Mouse (Mus musculus): Measurements from ENCODE around the gene Mthfs. TPM values are rescaled to one million over a fixed set of nuclear protein-coding genes. Genes with fewer than 3 reads are reported as not detected.
"Not testable (repeated sequence)": the region's sequence is repeated elsewhere in the genome, so short reads cannot be mapped to it uniquely, and the experiment has no call there.

Mthfs gene
- polyA plus RNA-seq, 1 experiment from 2014 or later = 17.2 TPM

DNA sequence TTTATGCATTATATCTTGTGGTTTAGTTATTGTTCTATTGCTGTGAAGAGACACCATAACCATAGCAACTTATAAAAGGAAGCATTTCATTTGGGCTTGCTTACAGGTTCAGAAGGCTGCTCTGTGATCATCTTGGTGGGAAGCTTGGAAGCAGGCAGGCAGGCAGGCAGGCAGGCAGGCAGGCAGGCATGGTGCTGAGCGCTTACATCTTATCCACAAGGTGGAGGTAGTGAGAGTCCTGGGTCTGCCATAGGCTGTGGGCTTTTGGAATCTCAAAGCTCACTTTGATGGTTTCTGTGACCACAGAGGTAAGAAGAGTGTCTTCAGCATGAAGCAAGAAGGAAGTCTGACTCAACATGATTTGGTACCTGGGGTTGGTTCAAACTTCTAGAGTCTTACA, 2.0 kb downstream of the Mthfs start:
- not testable (repeated sequence) for H3K4me3 ChIP-seq; H3K27ac ChIP-seq (replicated peaks); H3K9me3 ChIP-seq; H3K9ac ChIP-seq; H3K4me2 ChIP-seq; H3K36me3 ChIP-seq; H3K27me3 ChIP-seq; H3K4me1 ChIP-seq (replicated peaks)
- WGBS = 44% methylated on average over 1 of the region's 1 CpGs
- peak; percentile 20; the same call in 1 of the 2 replicates for ATAC-seq (ENCODE audit: low FRiP score, low read depth)

DNA sequence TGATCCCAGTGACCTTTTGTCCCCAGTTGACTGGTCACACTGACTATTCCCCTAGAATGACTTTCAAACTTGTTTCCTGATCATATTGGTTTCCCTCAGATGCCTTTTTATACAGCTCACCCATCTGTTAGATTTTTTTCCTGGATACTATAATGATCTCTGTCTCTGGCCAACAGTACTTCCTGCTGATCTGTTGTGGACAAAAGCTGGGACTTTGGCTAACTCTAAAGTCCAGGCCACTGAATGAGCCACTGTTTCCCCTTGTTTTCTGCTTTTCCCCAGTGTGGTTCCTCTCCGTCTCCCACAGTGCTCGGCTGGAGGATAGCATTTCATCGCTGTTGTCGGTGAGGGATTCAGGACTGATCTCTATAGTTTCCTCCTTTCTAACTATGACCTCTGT, 7.7 kb downstream of the Mthfs start:
- not testable (repeated sequence) for H3K9me3 ChIP-seq; H3K4me3 ChIP-seq; H3K4me2 ChIP-seq; ATAC-seq (ENCODE audit: low FRiP score, low read depth); H3K27me3 ChIP-seq; H3K9ac ChIP-seq; H3K27ac ChIP-seq (replicated peaks); H3K36me3 ChIP-seq; H3K4me1 ChIP-seq (replicated peaks)
- WGBS = 80% methylated on average over 4 of the region's 4 CpGs

DNA sequence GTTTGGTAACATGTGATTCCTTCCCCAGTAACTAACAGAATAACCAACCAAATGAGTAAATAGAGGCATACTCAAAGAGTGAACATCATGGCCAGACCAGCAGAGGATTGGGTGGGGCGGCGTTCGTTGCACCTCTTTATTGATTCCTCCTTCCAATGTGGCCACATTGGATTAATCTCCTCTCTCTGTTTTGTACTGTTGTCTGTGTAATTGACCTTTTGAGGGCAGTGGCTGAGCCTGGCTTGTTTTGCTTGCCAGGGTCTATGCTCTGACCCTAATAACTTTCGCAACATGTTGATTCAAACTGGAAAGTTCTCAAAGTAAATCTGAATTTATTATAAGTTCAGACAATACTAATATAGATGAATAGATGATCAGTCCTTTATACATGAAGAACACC, 9.2 kb downstream of the Mthfs start:
- H3K36me3 ChIP-seq; H3K9ac ChIP-seq; H3K27me3 ChIP-seq; H3K4me3 ChIP-seq; H3K27ac ChIP-seq (replicated peaks); H3K4me1 ChIP-seq (replicated peaks); H3K9me3 ChIP-seq; H3K4me2 ChIP-seq; ATAC-seq (ENCODE audit: low FRiP score, low read depth): not testable (repeated sequence)
- 97% methylated on average over 3 of the region's 4 CpGs for WGBS

DNA sequence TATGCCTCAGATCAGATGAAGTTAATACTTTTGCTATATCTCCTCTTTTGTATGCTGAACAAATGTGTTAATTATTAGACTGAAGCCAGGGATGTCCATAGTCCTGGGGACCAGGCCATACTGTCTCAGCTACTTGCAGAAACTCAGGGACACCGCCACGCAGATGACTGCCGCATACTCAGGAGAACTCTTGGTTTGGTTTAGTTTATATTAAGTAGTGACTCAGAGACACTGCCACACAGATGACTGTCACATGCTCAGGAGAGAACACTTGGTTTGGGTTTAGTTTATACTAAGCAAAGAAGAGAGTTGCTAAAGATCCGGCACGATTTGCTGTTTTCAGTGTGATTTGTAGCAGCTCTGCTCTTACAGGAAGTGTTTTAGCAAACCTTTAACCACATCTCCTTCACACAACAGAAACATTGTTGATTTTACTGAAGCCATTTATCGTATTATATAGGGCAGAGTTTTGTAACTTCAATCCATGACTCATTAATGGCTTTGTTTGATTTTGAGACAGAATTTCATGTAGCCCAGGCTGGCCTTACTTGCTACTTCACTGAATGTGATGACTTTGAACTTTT, 10.3 kb downstream of the Mthfs start:
- not testable (repeated sequence) for H3K27me3 ChIP-seq; H3K4me2 ChIP-seq; H3K4me3 ChIP-seq; H3K27ac ChIP-seq (replicated peaks); H3K9ac ChIP-seq; ATAC-seq (ENCODE audit: low FRiP score, low read depth); H3K9me3 ChIP-seq; H3K4me1 ChIP-seq (replicated peaks); H3K36me3 ChIP-seq
- WGBS = 90% methylated on average over 6 of the region's 6 CpGs

DNA sequence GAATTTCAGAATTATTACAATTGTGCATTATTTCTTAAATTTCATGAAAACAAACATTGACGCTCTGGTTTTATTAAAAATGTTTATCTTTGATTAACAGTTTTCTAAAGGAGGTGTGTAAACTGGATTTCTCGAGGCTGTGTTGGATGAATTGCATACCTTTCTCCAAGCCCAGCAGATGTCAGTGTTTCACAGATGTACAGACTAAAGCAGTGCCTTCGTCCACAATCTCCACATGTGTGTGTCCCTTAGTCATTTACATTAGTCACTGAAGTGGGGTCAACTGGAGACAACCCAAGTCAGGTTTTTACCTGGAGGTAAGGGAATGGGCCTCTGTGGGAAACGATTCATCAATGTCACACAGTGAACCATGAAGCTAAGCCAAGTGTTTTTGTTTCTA, 15.6 kb downstream of the Mthfs start:
- no peak overlapping the region for H3K9ac ChIP-seq
- no peak overlapping the region for H3K4me3 ChIP-seq
- no peak overlapping the region for H3K27ac ChIP-seq (replicated peaks)
- no peaks in the 10 kb centered on the region for H3K36me3 ChIP-seq
- H3K9me3 ChIP-seq = no peaks in the 10 kb centered on the region
- ATAC-seq (ENCODE audit: low FRiP score, low read depth) = peak; percentile 83
- H3K4me1 ChIP-seq (replicated peaks) = no peaks in the 10 kb centered on the region
- H3K27me3 ChIP-seq = no peaks in the 10 kb centered on the region
- WGBS = 54% methylated on average over 4 of the region's 4 CpGs
- H3K4me2 ChIP-seq = no peak overlapping the region

DNA sequence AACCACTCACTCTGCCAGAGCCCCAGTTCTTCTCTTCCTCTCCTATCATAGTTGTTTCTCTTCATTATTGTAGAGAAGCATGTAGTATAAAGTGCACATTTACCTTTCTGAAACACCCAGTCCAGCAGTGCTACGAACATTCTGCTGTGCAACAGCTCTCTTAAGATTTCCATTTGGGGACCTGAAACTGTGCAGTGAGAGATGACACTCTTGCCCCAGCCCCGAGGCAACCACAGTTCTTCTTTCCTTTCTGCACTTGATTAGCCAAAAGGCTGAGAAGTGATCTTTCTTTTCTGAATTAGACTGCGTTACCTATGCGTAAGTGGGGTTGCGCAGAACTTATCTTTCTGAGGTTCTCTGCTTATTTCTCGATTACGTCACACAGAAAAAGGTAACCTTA, 17.6 kb downstream of the Mthfs start:
- H3K27ac ChIP-seq (replicated peaks) = no peak overlapping the region
- no peak overlapping the region for H3K4me3 ChIP-seq
- no peaks in the 10 kb centered on the region for H3K9me3 ChIP-seq
- H3K9ac ChIP-seq = no peak overlapping the region
- H3K36me3 ChIP-seq = no peaks in the 10 kb centered on the region
- no peaks in the 10 kb centered on the region for H3K4me1 ChIP-seq (replicated peaks)
- H3K27me3 ChIP-seq = no peaks in the 10 kb centered on the region
- no peak for ATAC-seq (ENCODE audit: low FRiP score, low read depth)
- H3K4me2 ChIP-seq = no peak overlapping the region
- 96% methylated on average over 7 of the region's 7 CpGs for WGBS

DNA sequence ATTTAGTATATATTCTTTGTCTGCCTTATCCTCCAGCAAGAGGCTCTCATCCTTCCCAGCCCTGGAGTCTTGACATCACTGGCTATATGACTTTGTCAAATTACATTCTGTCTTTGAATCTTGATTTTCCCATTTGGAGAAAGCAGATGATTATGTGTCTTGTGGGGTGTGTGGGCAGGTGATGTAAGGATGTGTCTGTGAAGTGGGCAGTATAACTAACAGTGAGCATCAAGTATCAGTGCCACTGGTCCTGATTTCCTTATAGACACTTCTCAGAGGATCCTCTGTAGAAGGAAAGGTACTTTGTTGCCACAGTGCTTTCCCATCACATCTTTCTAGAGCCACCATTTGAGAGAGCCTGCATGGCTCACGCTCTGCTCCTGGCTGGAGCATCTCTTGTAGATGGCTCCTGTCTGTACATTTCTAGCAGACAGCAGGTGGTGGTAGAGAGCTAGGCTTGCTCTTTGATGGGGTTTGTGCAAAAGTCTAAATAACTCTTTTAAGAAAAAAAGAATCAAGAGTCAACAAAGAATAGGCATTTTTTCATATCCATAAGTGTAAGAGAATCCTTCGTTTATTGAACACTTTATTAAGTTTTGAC, 20.5 kb downstream of the Mthfs start:
- 65% methylated on average over 2 of the region's 2 CpGs for WGBS
- peak; percentile 89 for ATAC-seq (ENCODE audit: low FRiP score, low read depth)
- not testable (repeated sequence) for H3K4me1 ChIP-seq (replicated peaks); H3K27ac ChIP-seq (replicated peaks); H3K9ac ChIP-seq; H3K27me3 ChIP-seq; H3K4me2 ChIP-seq; H3K9me3 ChIP-seq; H3K4me3 ChIP-seq; H3K36me3 ChIP-seq

DNA sequence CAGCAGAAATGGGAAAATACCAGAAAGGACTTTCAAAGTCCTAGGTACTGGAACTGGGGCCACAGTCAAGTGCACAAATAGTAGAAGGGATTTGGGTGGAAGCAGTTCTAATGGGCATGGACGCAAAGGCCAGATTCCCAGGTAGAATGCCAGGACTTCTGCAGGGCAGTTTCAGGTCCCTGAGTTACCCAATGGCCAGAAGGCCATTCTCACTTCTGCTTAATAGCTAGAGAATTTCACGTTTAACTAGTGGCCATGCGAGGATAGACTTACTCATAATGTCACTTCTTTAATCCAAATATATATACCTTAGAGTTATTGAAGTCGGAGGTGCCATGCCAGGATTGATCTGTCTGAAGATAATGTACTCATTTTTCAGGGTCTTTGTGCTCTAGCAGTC, 26.7 kb downstream of the Mthfs start:
- H3K9me3 ChIP-seq; H3K36me3 ChIP-seq; H3K27ac ChIP-seq (replicated peaks); H3K27me3 ChIP-seq; H3K4me3 ChIP-seq; H3K4me2 ChIP-seq; H3K9ac ChIP-seq; ATAC-seq (ENCODE audit: low FRiP score, low read depth); H3K4me1 ChIP-seq (replicated peaks): not testable (repeated sequence)
- WGBS = 85% methylated on average over 4 of the region's 4 CpGs

DNA sequence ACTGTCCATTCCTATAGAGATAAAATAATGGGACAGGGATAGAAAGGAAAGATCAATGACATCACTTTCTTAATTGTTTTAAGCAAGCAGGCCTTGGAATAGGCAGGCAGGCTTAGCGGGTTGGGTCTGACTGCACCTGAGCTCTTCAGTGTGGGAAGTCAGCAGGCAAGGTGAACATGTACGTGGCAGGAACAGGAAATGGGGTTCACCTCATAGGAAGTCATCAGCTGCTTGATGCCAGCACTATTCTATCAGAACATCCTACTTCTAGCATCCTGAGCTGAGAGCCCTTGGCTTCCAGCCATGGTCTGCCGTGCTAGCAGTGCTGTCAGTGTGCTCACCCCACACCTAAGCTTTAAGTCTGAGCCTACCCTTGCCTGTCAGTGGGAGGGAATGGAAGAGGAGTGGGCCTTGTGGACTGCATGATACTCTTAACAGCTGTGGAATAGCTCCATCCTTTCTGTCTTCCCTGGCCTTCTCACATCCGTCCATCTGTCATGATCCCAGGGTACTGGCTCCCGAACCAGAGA, 28.6 kb downstream of the Mthfs start:
- H3K9me3 ChIP-seq; H3K27me3 ChIP-seq; H3K9ac ChIP-seq; H3K4me3 ChIP-seq; H3K4me1 ChIP-seq (replicated peaks); H3K4me2 ChIP-seq; H3K27ac ChIP-seq (replicated peaks); H3K36me3 ChIP-seq; ATAC-seq (ENCODE audit: low FRiP score, low read depth): not testable (repeated sequence)
- 90% methylated on average over 4 of the region's 5 CpGs for WGBS

DNA sequence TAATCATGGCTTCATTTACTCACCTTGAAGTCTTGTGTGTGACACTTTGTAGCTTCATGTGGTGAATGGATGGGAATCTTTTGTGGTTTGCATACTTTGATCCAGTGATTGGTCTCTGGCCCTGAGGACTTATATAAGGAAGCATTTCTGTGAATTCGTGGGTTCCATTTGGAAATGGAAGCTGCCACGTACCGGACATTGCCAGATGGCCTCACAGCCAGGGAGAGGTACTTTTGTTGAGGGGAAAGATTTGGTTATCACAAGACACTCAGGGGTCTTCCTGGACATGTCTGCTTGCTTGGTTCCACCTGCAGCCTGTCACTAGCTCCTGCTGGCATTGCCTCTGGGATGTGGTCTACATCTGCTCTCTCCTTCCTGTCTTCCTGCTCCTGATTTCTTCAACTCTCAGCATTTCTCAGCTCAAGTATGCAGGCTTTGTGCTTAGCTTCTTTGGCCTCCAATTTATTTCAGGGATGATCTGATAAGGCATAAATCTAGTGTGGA, 30.1 kb downstream of the Mthfs start:
- not testable (repeated sequence) for H3K36me3 ChIP-seq; H3K4me2 ChIP-seq; H3K4me3 ChIP-seq; H3K27ac ChIP-seq (replicated peaks); H3K27me3 ChIP-seq; ATAC-seq (ENCODE audit: low FRiP score, low read depth); H3K4me1 ChIP-seq (replicated peaks); H3K9me3 ChIP-seq; H3K9ac ChIP-seq
- 77% methylated on average over 3 of the region's 3 CpGs for WGBS

DNA sequence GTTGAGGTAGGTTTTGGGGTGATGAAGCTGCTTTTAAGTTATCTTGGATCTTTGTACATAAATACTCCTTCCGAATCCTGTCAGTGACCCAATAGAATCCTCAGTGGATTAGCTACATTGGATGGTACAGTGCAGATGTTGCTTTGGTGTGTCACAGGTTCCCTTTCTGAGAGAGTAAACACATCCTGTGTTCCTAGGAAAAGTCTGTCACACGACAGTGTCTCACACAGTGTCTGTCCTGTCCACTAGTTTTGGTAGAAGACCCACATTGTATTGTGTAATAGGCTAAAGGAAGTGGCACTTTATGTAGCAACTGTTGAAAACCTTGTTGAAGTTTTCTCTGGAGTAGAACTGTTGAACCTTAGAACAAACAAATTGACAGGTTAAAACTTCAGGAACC, 42.9 kb downstream of the Mthfs start:
- H3K4me1 ChIP-seq (replicated peaks) = no peaks in the 10 kb centered on the region
- no peak overlapping the region for H3K4me3 ChIP-seq
- no peak overlapping the region for H3K4me2 ChIP-seq
- no peak overlapping the region for H3K27ac ChIP-seq (replicated peaks)
- 95% methylated on average over 2 of the region's 2 CpGs for WGBS
- no peak overlapping the region for H3K9ac ChIP-seq
- no peaks in the 10 kb centered on the region for H3K36me3 ChIP-seq
- no peaks in the 10 kb centered on the region for H3K9me3 ChIP-seq
- no peak for ATAC-seq (ENCODE audit: low FRiP score, low read depth)
- H3K27me3 ChIP-seq = no peaks in the 10 kb centered on the region

DNA sequence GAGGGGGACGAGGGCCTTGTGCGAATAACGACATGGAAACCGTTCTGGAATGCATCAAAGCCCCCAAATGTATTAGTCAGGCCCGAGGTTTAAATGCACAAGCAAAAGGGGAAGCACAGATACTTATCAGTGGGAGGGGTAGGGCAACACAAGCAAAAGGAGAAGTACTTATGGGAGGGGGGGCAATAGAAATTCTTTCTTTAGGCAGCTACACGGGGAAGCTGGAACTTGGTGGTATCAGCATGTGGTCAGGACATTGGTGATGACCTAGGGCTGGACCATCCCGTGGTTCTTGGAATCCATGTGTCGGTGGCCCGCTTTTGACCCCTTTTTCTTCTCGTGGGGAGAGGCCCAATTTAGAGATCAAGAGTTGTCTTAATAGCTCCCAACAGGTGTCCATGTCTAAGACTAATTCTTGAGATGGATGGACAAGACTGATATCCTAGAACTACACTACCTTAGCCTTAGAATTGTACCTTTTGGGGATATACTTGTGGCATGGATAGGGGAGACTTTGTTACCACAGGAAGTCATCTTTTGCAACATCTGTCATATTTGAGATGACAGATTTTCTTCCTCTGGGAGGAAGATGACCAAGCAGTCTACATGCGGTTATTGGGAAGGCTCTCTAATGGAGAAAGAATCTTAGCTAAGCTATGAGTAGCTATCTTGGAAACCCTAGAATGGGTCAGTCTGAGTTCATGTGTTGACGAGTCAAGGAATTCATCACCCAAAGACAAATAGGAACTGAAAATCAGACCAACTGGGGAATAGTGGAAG, 46.3 kb downstream of the Mthfs start:
- Histone ChIP-seq H3K9me3 (no peaks in the 10 kb centered on the region), H3K4me3 (no peak overlapping the region), H3K27ac (replicated peaks) (no peak overlapping the region), H3K27me3 (no peaks in the 10 kb centered on the region), H3K9ac (no peak overlapping the region), H3K4me1 (replicated peaks) (no peaks in the 10 kb centered on the region), H3K36me3 (no peaks in the 10 kb centered on the region), H3K4me2 (no peak overlapping the region)
- 88% methylated on average over 12 of the region's 12 CpGs for WGBS
- no peak for ATAC-seq (ENCODE audit: low FRiP score, low read depth)
